Mouse (Mus musculus) intestine, embryonic 14.5 days (tissue): ENCODE data around the gene Dalrd3. TPM values are rescaled to one million over a fixed set of nuclear protein-coding genes. Genes with fewer than 3 reads are reported as not detected.

ENCODE experiments used
- ATAC-seq: fragments of 200-750 bp; cut with Nextera tagmentation; replicated peaks from 2 replicates; pipeline ENCODE4 v1.8.0; 2017; ENCODE audit warnings: low read depth, moderate number of reproducible peaks, moderate TSS enrichment, moderate library complexity; ENCODE audit not compliant: low FRiP score, low TSS enrichment
- DNase-seq: peaks from one replicate; pipeline ENCODE4 v3.0.0-alpha.2; 2018; ENCODE audit warnings: low spot score
- H3K27ac ChIP-seq: fragments of 300-500 bp; sonication (generic); 2 replicates; pipeline ENCODE4 v1.5.1; 2014; ENCODE audit warnings: low read depth, mild to moderate bottlenecking, control low read depth
- H3K27me3 ChIP-seq: fragments of 300-500 bp; sonication (generic); replicated peaks from 2 replicates; pipeline ENCODE4 v1.6.1; 2014; ENCODE audit warnings: low read length, control low read depth; ENCODE audit not compliant: control insufficient read depth, insufficient read depth
- H3K36me3 ChIP-seq: fragments of 300-500 bp; sonication (generic); 2 replicates; pipeline ENCODE4 v1.6.1; 2014; ENCODE audit warnings: low read length, control low read depth; ENCODE audit not compliant: control insufficient read depth, insufficient read depth
- H3K4me1 ChIP-seq: fragments of 300-500 bp; sonication (generic); replicated peaks from 2 replicates; pipeline ENCODE4 v1.6.1; 2014; ENCODE audit warnings: low read length, control low read depth, mixed read lengths; ENCODE audit not compliant: control insufficient read depth, insufficient read depth
- H3K4me2 ChIP-seq: fragments of 300-500 bp; sonication (generic); 2 replicates; pipeline ENCODE4 v1.6.1; 2014; ENCODE audit warnings: low read length
- H3K4me3 ChIP-seq: fragments of 300-500 bp; sonication (generic); 2 replicates; pipeline ENCODE4 v1.5.1; 2014; ENCODE audit warnings: low read depth, low read length, control low read depth, mixed read lengths
- H3K9ac ChIP-seq: fragments of 300-500 bp; sonication (generic); 2 replicates; pipeline ENCODE4 v1.6.1; 2014; ENCODE audit warnings: mild to moderate bottlenecking, low read length
- H3K9me3 ChIP-seq: fragments of 300-500 bp; sonication (generic); 2 replicates; pipeline ENCODE4 v1.6.1; 2016; ENCODE audit warnings: low read length, control low read depth; ENCODE audit not compliant: control insufficient read depth
- WGBS: fragments of 180-500 bp; shearing (Covaris S2); extraction: QIAGEN DNeasy Blood & Tissue Kit; methylation state at CpG from one replicate; pipeline ENCODE4 v1.1.7; 2014; 5-methylcytosine and 5-hydroxymethylcytosine counted together
- polyA plus RNA-seq: library from polyadenylated mRNA; unstranded; fragments of >200 nt; fragmentation: Nextera tagmentation; extraction: Ambion mirVana; gene quantifications from 2 replicates; pipeline ENCODE4 v1.2.1, GENCODE M21; 2014

Dalrd3 gene
- polyA plus RNA-seq, 1 experiment from 2014 or later = 127 TPM

DNA sequence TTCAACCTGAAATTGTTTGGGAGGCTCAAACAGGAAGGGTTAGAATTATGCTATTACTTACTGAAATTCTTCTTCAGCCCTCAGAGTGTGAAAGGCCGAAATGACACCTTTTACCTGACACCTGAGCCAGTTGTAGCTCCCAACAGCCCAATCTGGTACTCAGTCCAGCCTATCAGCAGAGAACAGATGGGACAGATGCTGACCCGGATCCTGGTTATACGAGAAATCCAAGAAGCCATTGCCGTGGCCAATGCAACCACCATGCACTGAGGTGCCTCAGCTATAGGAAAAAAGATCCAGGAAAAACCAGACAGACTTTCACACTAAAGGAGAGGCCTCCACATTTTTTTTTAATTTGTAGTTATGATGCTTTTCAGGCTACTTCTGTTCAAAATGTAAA lies 10.5 kb upstream of the Dalrd3 start:
- DNase-seq (no peak), ATAC-seq (no peak)
- 89% methylated on average over 4 of the region's 4 CpGs for WGBS
- Histone ChIP-seq H3K27me3 (no peaks in the 10 kb centered on the region), H3K4me2 (no peak overlapping the region), H3K4me3 (no peak overlapping the region), H3K9me3 (no peaks in the 10 kb centered on the region), H3K27ac (no peak overlapping the region), H3K36me3 (peaks cover 74% of the 10 kb centered on the region), H3K4me1 (peaks cover 10% of the 10 kb centered on the region), H3K9ac (no peak overlapping the region)

DNA sequence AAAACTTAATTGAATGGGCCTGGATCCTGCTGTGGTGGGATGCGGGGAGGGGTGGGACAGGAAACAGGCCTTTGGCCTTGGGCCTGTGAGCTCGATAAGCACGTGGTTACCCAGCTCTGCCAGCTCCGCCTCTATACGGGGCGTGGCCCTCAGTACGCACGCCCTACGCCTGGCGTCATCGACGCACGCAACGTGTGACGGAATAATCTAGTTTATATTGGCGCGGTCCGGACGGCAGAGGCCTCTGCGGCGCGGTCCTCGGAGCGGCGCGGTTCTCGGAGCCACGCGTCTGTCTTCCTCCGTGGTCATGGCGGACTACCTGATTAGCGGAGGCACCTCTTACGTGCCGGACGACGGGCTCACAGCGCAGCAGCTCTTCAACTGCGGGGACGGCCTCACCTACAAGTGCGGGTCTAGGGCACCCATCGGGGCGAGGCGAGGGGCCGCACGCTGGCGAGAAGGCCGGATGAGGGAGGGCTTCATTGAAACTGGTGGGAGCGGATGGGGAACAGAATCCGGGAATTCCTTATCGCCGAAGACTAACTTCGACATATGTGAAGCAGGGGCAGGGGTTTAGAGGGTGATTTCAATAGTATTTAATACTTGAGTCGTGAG lies 9.4 kb upstream of the Dalrd3 start, which contains the start of gene Impdh2:
Gene Impdh2, plus strand, starts transcription at position 60 of the 615 bp plus-strand sequence.
- under 1% methylated on average over 52 of the region's 53 CpGs for WGBS
- ATAC-seq (peak; percentile 98), DNase-seq (peak; percentile 98)
- Histone ChIP-seq H3K9me3 (no peaks in the 10 kb centered on the region), H3K9ac (peak within 1 kb of the TSS; percentile 55), H3K4me3 (peak within 1 kb of the TSS; percentile 48), H3K4me2 (peak within 1 kb of the TSS; percentile 60), H3K27me3 (no peaks in the 10 kb centered on the region), H3K4me1 (peaks cover 10% of the 10 kb centered on the region), H3K36me3 (peaks cover 76% of the 10 kb centered on the region), H3K27ac (peak within 1 kb of the TSS; percentile 64; the same call in 1 of the 2 replicates)

DNA sequence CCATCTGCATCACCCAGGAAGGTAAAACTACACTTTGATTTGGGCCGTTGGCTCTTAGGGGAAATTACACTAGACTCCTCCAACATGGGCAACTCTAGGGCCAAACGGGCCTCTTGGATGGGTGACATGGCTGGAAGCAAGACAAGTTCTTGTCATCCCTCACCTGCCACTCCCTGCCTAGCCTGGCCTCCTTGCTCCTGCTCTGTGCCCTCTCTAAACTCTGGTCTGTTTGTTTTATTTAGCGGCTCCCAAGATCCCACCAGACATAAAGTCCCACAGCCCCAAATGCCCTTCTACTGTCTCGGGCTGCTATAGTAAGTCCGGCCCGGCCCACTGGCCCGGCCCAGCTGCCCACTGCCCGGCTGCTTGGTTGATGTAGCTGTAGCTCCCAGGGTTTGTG lies 6.0 kb upstream of the Dalrd3 start:
- no peak overlapping the region for H3K9ac ChIP-seq
- no peak for DNase-seq
- H3K4me1 ChIP-seq = peaks cover 23% of the 10 kb centered on the region
- H3K9me3 ChIP-seq = no peaks in the 10 kb centered on the region
- no peaks in the 10 kb centered on the region for H3K27me3 ChIP-seq
- ATAC-seq = no peak
- H3K4me3 ChIP-seq = no peak overlapping the region
- H3K4me2 ChIP-seq = no peak overlapping the region
- 90% methylated on average over 8 of the region's 8 CpGs for WGBS
- no peak overlapping the region for H3K27ac ChIP-seq
- peaks cover 52% of the 10 kb centered on the region for H3K36me3 ChIP-seq

DNA sequence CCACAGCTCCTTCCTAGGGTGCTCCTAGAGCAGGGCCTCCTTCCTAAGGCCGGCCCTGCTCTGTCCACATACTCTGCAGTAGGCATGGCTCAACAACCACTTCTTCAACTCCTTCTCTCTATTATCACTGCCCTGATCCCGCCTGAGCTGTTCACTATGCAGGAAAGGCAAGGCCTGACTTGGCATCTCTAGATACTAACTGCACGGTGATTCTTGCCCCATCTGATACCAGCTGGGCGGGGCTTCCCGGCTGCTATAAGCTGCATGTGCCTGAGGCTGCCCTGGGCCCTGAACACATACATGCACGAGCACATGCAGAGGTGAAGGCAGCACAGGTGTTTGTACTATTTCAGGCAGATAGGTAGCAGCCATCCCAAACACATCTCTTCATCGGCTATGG lies 5.6 kb upstream of the Dalrd3 start:
- Histone ChIP-seq H3K9ac (no peak overlapping the region), H3K4me2 (no peak overlapping the region), H3K27ac (no peak overlapping the region), H3K4me3 (no peak overlapping the region), H3K27me3 (no peaks in the 10 kb centered on the region), H3K36me3 (peaks cover 47% of the 10 kb centered on the region), H3K9me3 (no peaks in the 10 kb centered on the region), H3K4me1 (peaks cover 23% of the 10 kb centered on the region)
- ATAC-seq = no peak
- 83% methylated on average over 7 of the region's 7 CpGs for WGBS
- DNase-seq = no peak

DNA sequence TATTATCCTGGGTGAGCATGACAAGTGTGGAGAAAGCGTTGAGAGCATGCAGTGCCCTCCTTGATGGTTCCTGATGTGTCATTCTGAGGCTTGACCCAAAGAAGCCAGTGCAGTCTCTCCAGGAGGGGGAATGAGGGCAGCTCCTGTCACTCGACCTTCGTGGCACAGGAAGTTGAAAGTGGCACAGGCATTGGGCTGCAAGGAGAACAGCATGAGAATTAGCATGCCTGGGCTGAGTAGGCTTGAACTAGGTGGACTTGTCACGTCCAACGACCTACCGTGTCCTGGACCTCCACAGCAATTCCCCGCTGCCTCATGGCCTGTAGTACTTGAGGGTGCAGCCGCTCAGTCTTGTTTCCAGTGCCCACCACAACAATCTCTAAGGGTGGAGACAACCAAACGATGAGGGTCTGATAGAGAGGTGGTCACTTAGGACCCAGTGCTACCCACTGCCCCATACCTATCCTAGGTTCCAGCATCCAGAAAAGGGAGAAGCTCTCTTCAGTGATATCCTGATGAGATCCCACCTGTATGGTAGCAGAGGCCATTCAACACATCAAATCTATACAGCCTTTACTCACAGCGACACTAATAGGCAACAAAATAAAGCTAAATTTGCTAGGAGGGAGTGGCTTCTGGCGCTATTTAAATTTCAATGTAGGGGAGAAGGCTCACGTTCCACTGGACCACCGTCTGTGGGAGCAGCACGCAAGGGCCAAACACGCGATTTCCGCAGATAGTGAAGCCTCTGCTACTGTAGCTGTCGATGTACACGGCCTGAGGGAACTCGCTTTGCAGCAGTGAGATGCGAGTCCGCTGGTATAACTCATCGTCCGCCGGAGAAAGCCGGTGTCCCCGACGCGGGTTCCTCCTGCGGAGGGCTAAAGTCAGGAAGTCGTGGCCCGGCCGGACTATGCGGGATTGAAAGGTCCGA lies 3.5 kb upstream of the Dalrd3 start:
- DNase-seq (no peak), ATAC-seq (no peak)
- peaks cover 22% of the 10 kb centered on the region for H3K4me1 ChIP-seq
- H3K4me2 ChIP-seq = peak overlapping the region; percentile 83
- peaks cover 45% of the 10 kb centered on the region for H3K36me3 ChIP-seq
- peak overlapping the region; percentile 92 for H3K27ac ChIP-seq
- peak overlapping the region; percentile 70 for H3K4me3 ChIP-seq
- no peaks in the 10 kb centered on the region for H3K9me3 ChIP-seq
- WGBS = 10% methylated on average over 35 of the region's 35 CpGs
- peak overlapping the region; percentile 58 for H3K9ac ChIP-seq
- H3K27me3 ChIP-seq = no peaks in the 10 kb centered on the region

DNA sequence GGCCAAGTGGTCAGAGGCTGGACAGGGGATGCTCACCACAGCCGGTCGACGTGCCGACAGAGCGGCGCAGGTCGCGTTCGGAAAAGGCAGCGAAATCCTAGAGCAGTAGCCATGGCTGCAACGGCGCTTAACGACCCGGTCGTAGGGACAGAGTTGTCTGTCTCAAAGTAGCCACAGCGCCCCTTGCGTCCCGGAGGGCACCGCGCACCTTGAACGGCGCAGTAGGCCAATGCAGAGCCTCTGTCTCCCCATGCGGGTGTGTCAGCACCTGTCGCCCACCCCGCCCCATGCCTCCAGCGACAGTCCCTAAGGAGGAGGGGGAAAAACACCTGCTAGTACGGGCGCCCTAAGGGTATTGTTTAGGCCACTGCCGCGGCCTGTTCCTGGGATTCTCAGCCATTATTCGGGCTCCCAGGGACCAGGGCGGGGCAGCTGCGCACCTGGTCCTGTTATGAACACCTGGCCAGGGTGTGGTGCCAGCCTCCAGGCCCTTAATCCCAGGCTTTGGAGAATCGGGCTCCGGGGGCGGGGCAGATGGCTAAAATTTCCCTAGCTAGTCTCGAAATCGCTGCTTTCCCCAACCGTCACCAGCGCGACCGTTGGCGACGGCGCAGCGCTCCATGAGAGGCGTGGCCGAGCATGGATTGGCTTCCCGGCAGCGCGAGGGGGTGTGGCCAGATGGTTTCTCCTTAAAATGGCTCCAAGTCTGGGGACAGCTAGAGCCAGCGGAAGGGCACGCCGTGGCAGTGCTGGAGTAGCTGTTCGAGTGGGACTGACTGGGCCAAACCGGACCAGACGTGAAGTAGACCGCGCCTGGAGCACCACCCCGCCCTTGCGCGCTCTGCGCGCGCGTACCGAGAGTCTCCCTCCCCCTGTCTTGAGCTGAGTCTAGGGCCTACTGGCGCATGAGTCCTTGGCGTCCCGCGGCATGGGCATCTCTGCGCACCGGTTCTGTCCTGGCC lies 2.6 kb upstream of the Dalrd3 start, which contains the start of gene Ndufaf3:
Gene Ndufaf3, minus strand, starts transcription at position 620 of the 962 bp plus-strand sequence.
- peak within 1 kb of the TSS; percentile 92 for H3K27ac ChIP-seq
- H3K4me2 ChIP-seq = peak within 1 kb of the TSS; percentile 83
- H3K9ac ChIP-seq = peak within 1 kb of the TSS; percentile 58
- H3K9me3 ChIP-seq = no peaks in the 10 kb centered on the region
- ATAC-seq (peak; percentile 80), DNase-seq (peak; percentile 99)
- peak within 1 kb of the TSS; percentile 70 for H3K4me3 ChIP-seq
- H3K36me3 ChIP-seq = peaks cover 46% of the 10 kb centered on the region
- no peaks in the 10 kb centered on the region for H3K27me3 ChIP-seq
- peaks cover 16% of the 10 kb centered on the region for H3K4me1 ChIP-seq
- WGBS = 0% methylated on average over 73 of the region's 73 CpGs

DNA sequence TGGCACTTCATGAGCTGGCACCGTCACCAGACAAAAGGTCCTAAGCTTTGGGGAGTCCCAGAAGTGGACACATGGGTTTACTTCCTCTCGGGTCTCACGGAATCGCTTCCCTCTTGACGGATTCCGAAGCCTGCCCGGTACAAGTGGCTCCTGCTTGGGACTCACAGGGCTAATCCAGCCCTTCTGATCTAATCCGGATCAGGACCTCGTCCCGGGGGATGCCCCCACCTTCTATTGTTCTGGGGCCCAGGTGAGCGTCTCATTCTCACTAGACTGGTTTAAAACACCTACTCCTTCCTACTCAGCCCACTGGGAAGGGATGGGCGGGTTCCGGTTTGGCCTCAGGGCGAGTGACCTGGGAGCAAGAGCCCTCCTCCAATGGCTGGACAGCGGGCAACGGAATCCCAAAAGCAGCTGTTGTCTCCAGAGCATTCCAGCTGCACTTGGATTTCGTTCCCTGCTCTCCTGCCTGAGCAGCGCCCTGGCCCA lies 1.7 kb upstream of the Dalrd3 start:
- 10% methylated on average over 18 of the region's 18 CpGs for WGBS
- DNase-seq = no peak

DNA sequence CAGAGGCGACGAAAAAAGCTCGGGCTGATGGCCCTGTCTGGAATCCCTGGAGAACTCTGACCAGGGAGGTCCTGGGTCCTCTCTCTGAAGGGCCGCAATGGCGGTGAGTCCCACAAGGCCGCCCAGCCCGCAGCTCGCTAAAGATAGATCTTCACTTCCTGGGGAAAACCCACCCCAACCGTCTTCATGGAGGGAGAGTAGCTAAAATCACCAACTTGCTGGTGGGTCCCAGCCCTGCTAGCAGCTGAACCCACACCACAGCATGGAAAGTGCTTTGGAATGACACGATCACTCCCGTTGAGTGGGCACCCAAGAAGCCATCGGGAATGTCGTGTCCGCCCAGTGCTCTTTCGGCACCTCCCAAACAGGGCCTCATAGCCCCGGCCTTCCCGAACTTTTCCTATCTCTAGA lies 1.2 kb upstream of the Dalrd3 start:
- no peak for DNase-seq

More for the DNA sequence above, 1.7 kb upstream of the Dalrd3 start:
- Histone ChIP-seq H3K4me3 (peak overlapping the region; percentile 70), H3K4me2 (peak overlapping the region; percentile 83), H3K27ac (peak overlapping the region; percentile 92), H3K9ac (peak overlapping the region; percentile 58), H3K36me3 (peaks cover 49% of the 10 kb centered on the region), H3K4me1 (peaks cover 16% of the 10 kb centered on the region), H3K27me3 (no peaks in the 10 kb centered on the region), H3K9me3 (no peaks in the 10 kb centered on the region)
- ATAC-seq = no peak

More for the DNA sequence above, 1.2 kb upstream of the Dalrd3 start:
- no peaks in the 10 kb centered on the region for H3K9me3 ChIP-seq
- peaks cover 17% of the 10 kb centered on the region for H3K4me1 ChIP-seq
- no peak overlapping the region for H3K27ac ChIP-seq
- no peak overlapping the region for H3K9ac ChIP-seq
- peaks cover 50% of the 10 kb centered on the region for H3K36me3 ChIP-seq
- WGBS = 74% methylated on average over 17 of the region's 17 CpGs
- ATAC-seq = no peak
- H3K4me3 ChIP-seq = peak overlapping the region; percentile 70
- no peaks in the 10 kb centered on the region for H3K27me3 ChIP-seq
- peak overlapping the region; percentile 83 for H3K4me2 ChIP-seq
